Mouse (Mus musculus): ENCODE results near the gene Proca1.

DNA sequence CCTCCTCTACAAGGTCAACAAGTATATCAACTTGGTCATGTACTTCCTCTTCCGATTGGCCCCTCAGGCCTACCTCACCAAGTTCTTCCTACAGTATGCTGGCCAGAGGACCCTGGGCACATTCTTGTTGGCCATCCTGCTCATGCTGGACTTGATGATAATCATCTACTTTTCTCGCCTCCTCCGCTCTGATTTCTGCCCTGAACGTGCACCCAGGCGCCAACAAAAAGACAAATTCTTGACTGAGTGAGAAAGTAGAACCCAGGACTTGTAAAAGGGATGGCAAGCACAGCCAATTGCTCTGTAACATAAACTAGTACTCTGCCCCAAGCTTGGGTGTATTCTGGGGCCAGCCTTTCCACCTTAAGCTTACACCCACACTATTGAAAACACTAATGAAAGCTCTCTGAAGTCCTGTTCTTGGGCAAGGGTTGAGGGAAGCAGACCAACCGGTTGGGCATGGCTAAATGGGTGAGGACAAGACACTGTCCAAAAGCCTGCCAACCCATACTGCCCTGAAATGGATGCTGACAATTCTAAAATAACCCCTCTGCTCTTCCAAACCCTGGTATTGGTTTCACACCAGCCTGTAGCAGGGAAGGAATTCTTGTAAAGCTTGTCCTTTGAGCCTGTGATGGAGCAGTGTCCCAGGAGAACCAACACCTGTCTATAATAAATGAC lies 13.0 kb upstream of the Proca1 start:
- TF ChIP-seq CTCF (IDR thresholded peaks at IDR 0.05), result no peak
- TF ChIP-seq EP300 (IDR thresholded peaks at IDR 0.05), result no peak
